Mouse (Mus musculus) myocyte (in vitro differentiated cells): ENCODE data around the gene Ankrd23.

Source experiments
- CEBPB ChIP-seq: IDR thresholded peaks from 2 replicates; pipeline ENCODE4 v1.6.1; 2011; ENCODE audit warnings: mild to moderate bottlenecking, moderate library complexity; ENCODE audit not compliant: poor library complexity, insufficient read depth, severe bottlenecking
- E2F4 ChIP-seq: IDR thresholded peaks from one replicate; pipeline ENCODE4 v1.6.1; 2011; ENCODE audit warnings: mild to moderate bottlenecking, control low read depth, moderate library complexity; ENCODE audit not compliant: insufficient read depth
- MAX ChIP-seq: IDR thresholded peaks from one replicate; pipeline ENCODE4 v1.6.1; 2011; ENCODE audit warnings: low read depth, mild to moderate bottlenecking, control low read depth
- MYOD1 ChIP-seq, 3 experiments: IDR thresholded peaks; one replicate each; pipeline ENCODE4 v1.6.1; 2011; ENCODE audit warnings: control low read depth in 2 of 3, low read depth in 2 of 3, mild to moderate bottlenecking in 2 of 3, moderate library complexity in 1 of 3; ENCODE audit not compliant: insufficient read length in 2 of 3, control insufficient read depth in 1 of 3
- MYOG ChIP-seq, 3 experiments: IDR thresholded peaks; one replicate each; pipeline ENCODE4 v1.6.1; 2011; ENCODE audit warnings: control low read depth in 2 of 3, low read depth in 2 of 3, mild to moderate bottlenecking in 2 of 3; ENCODE audit not compliant: insufficient read length in 2 of 3, control insufficient read depth in 1 of 3, insufficient read depth in 1 of 3
- POLR2A ChIP-seq: IDR thresholded peaks from one replicate; pipeline ENCODE4 v1.6.1; 2011; ENCODE audit warnings: low read depth, mild to moderate bottlenecking, control low read depth, moderate library complexity; ENCODE audit not compliant: insufficient read length
- POLR2AphosphoS2 ChIP-seq: IDR thresholded peaks from one replicate; pipeline ENCODE4 v1.6.1; 2011; ENCODE audit warnings: low read depth, control low read depth; ENCODE audit not compliant: insufficient read length
- REST ChIP-seq: IDR thresholded peaks from one replicate; pipeline ENCODE4 v1.6.1; 2011; ENCODE audit warnings: mild to moderate bottlenecking, control low read depth, moderate library complexity; ENCODE audit not compliant: insufficient read depth, insufficient read length
- TCF12 ChIP-seq: IDR thresholded peaks from one replicate; pipeline ENCODE4 v1.6.1; 2011; ENCODE audit warnings: mild to moderate bottlenecking, control low read depth; ENCODE audit not compliant: poor library complexity, insufficient read depth, severe bottlenecking
- TCF3 ChIP-seq: IDR thresholded peaks from one replicate; pipeline ENCODE4 v1.6.1; 2011; ENCODE audit warnings: low read depth, control low read depth; ENCODE audit not compliant: insufficient read length
- USF1 ChIP-seq: IDR thresholded peaks from one replicate; pipeline ENCODE4 v1.6.1; 2011; ENCODE audit warnings: low read depth, mild to moderate bottlenecking, control low read depth, moderate library complexity

- no peak for TF ChIP-seq TCF12
- TF ChIP-seq POLR2A, result no peak
- no peak for TF ChIP-seq CEBPB
- no peak for TF ChIP-seq POLR2AphosphoS2
- no peak for TF ChIP-seq MAX
- TF ChIP-seq TCF3, result no peak
- no peak for TF ChIP-seq USF1
- TF ChIP-seq MYOD1 (IDR thresholded peaks at IDR 0.05; ENCODE audit: control insufficient read depth in 1 of 3, insufficient read length in 2 of 3, low read depth in 2 of 3), result no peak
- no peak for TF ChIP-seq REST
- no peak for TF ChIP-seq MYOG (IDR thresholded peaks at IDR 0.05; ENCODE audit: control insufficient read depth in 1 of 3, insufficient read depth in 1 of 3, insufficient read length in 2 of 3, low read depth in 2 of 3)
- no peak for TF ChIP-seq E2F4
Observed at GRCm38 (mm10) chr1:36522210-36522609, 14.5 kb downstream of the Ankrd23 start.
